Mouse (Mus musculus): ENCODE results near the gene Plcb2. TPM values are rescaled to one million over a fixed set of nuclear protein-coding genes. Genes with fewer than 3 reads are reported as not detected.

The Plcb2 gene
- polyA plus RNA-seq, 1 experiment from 2014 or later, result 0.46 TPM

GRCm38 (mm10) chr2:118747301-118747960, 19.2 kb upstream of the Plcb2 start:
- Histone ChIP-seq H3K36me3 (no peaks in the 10 kb centered on the region), H3K9me3 (no peaks in the 10 kb centered on the region), H3K4me2 (replicated peaks) (peak overlapping the region; percentile 97), H3K9ac (peak overlapping the region; percentile 90), H3K27ac (no peak overlapping the region), H3K27me3 (peaks cover 20% of the 10 kb centered on the region), H3K4me3 (peak overlapping the region; percentile 85), H3K4me1 (peaks cover 67% of the 10 kb centered on the region)
- ATAC-seq (ENCODE audit: low FRiP score, low read depth), result no peak
- 28% methylated on average over 10 of the region's 10 CpGs for WGBS

GRCm38 (mm10) chr2:118745915-118746901, 18.0 kb upstream of the Plcb2 start:
- Histone ChIP-seq H3K27ac (no peak overlapping the region; the same call in 1 of the 2 replicates), H3K4me1 (peaks cover 56% of the 10 kb centered on the region)
- under 1% methylated on average over 110 of the region's 113 CpGs for WGBS

GRCm38 (mm10) chr2:118745232-118745884, 17.1 kb upstream of the Plcb2 start, which contains the start of gene Inafm2:
Gene Inafm2 (plus strand): TSS chr2:118745758.
- under 1% methylated on average over 54 of the region's 57 CpGs for WGBS
- H3K27ac ChIP-seq, result no peak within 1 kb of the TSS; the same call in 1 of the 2 replicates
- ATAC-seq (ENCODE audit: low FRiP score, low read depth), result peak; percentile 90
- peaks cover 49% of the 10 kb centered on the region for H3K4me1 ChIP-seq
- peak within 1 kb of the TSS; percentile 90 for H3K9ac ChIP-seq
- no peaks in the 10 kb centered on the region for H3K9me3 ChIP-seq
- no peaks in the 10 kb centered on the region for H3K36me3 ChIP-seq
- H3K27me3 ChIP-seq, result peaks cover 26% of the 10 kb centered on the region
- H3K4me3 ChIP-seq, result peak within 1 kb of the TSS; percentile 85
- H3K4me2 ChIP-seq (replicated peaks), result peak within 1 kb of the TSS; percentile 97

More at GRCm38 (mm10) chr2:118745915-118746901, 18.0 kb upstream of the Plcb2 start:
- peak; percentile 49 for ATAC-seq (ENCODE audit: low FRiP score, low read depth)
- Histone ChIP-seq H3K4me2 (replicated peaks) (peak overlapping the region; percentile 97), H3K36me3 (no peaks in the 10 kb centered on the region), H3K4me3 (peak overlapping the region; percentile 85), H3K27me3 (peaks cover 26% of the 10 kb centered on the region), H3K9ac (peak overlapping the region; percentile 90), H3K9me3 (no peaks in the 10 kb centered on the region)

- no peak for ATAC-seq (ENCODE audit: low FRiP score, low read depth)
- Histone ChIP-seq H3K4me3 (peak overlapping the region; percentile 85), H3K9ac (peak overlapping the region; percentile 90; the same call in 1 of the 2 replicates), H3K4me1 (peaks cover 42% of the 10 kb centered on the region), H3K36me3 (no peaks in the 10 kb centered on the region), H3K27me3 (peaks cover 26% of the 10 kb centered on the region), H3K4me2 (replicated peaks) (peak overlapping the region; percentile 97), H3K27ac (no peak overlapping the region), H3K9me3 (no peaks in the 10 kb centered on the region)
- 7% methylated on average over 7 of the region's 7 CpGs for WGBS
These were observed 16.4 kb upstream of the Plcb2 start for GRCm38 (mm10) chr2:118744621-118745020.

GRCm38 (mm10) chr2:118743261-118743943, 15.2 kb upstream of the Plcb2 start:
- WGBS, result 23% methylated on average over 8 of the region's 8 CpGs
- ATAC-seq (ENCODE audit: low FRiP score, low read depth), result no peak
- no peak overlapping the region for H3K4me2 ChIP-seq (replicated peaks)
- H3K27me3 ChIP-seq, result peaks cover 26% of the 10 kb centered on the region
- H3K9me3 ChIP-seq, result no peaks in the 10 kb centered on the region
- H3K9ac ChIP-seq, result no peak overlapping the region
- H3K36me3 ChIP-seq, result no peaks in the 10 kb centered on the region
- peaks cover 30% of the 10 kb centered on the region for H3K4me1 ChIP-seq
- H3K27ac ChIP-seq, result no peak overlapping the region
- H3K4me3 ChIP-seq, result no peak overlapping the region

- H3K27ac ChIP-seq, result no peak overlapping the region
- no peaks in the 10 kb centered on the region for H3K9me3 ChIP-seq
- no peak for ATAC-seq (ENCODE audit: low FRiP score, low read depth)
- peaks cover 11% of the 10 kb centered on the region for H3K4me1 ChIP-seq
- H3K27me3 ChIP-seq, result peaks cover 26% of the 10 kb centered on the region
- 54% methylated on average over 9 of the region's 9 CpGs for whole genome bisulfite sequencing
- no peak overlapping the region for H3K4me2 ChIP-seq (replicated peaks)
- no peak overlapping the region for H3K4me3 ChIP-seq
- H3K9ac ChIP-seq, result no peak overlapping the region
- H3K36me3 ChIP-seq, result no peaks in the 10 kb centered on the region
These were observed 12.9 kb upstream of the Plcb2 start for GRCm38 (mm10) chr2:118741183-118741582.

- no peak overlapping the region for H3K4me3 ChIP-seq
- WGBS, result 63% methylated on average over 3 of the region's 3 CpGs
- H3K4me1 ChIP-seq, result peaks cover 11% of the 10 kb centered on the region
- H3K27me3 ChIP-seq, result peaks cover 26% of the 10 kb centered on the region
- H3K4me2 ChIP-seq (replicated peaks), result no peak overlapping the region
- H3K36me3 ChIP-seq, result no peaks in the 10 kb centered on the region
- H3K9ac ChIP-seq, result no peak overlapping the region
- no peak for ATAC-seq (ENCODE audit: low FRiP score, low read depth)
- no peak overlapping the region for H3K27ac ChIP-seq
- H3K9me3 ChIP-seq, result no peaks in the 10 kb centered on the region
These were observed 12.1 kb upstream of the Plcb2 start for GRCm38 (mm10) chr2:118740341-118740740.

- WGBS, result 31% methylated on average over 5 of the region's 5 CpGs
- Histone ChIP-seq H3K36me3 (no peaks in the 10 kb centered on the region), H3K4me2 (replicated peaks) (no peak overlapping the region), H3K4me1 (peaks cover 27% of the 10 kb centered on the region), H3K4me3 (no peak overlapping the region), H3K9me3 (no peaks in the 10 kb centered on the region), H3K27ac (no peak overlapping the region), H3K27me3 (peaks cover 56% of the 10 kb centered on the region), H3K9ac (no peak overlapping the region)
- no peak for ATAC-seq (ENCODE audit: low FRiP score, low read depth)
These were observed 5.1 kb upstream of the Plcb2 start for GRCm38 (mm10) chr2:118733341-118733740.

- 83% methylated on average over 5 of the region's 5 CpGs for WGBS
- Histone ChIP-seq H3K4me1 (peaks cover 33% of the 10 kb centered on the region), H3K36me3 (no peaks in the 10 kb centered on the region), H3K4me3 (no peak overlapping the region), H3K9ac (no peak overlapping the region), H3K4me2 (replicated peaks) (no peak overlapping the region), H3K27ac (no peak overlapping the region), H3K9me3 (no peaks in the 10 kb centered on the region), H3K27me3 (peaks cover 68% of the 10 kb centered on the region)
- ATAC-seq (ENCODE audit: low FRiP score, low read depth), result no peak
These were observed 3.7 kb upstream of the Plcb2 start for GRCm38 (mm10) chr2:118731981-118732380.

GRCm38 (mm10) chr2:118730622-118730915, 2.3 kb upstream of the Plcb2 start:
- no peak overlapping the region for H3K4me2 ChIP-seq (replicated peaks)
- WGBS, result 8% methylated on average over 3 of the region's 3 CpGs
- peaks cover 33% of the 10 kb centered on the region for H3K4me1 ChIP-seq
- peaks cover 68% of the 10 kb centered on the region for H3K27me3 ChIP-seq
- no peaks in the 10 kb centered on the region for H3K9me3 ChIP-seq
- H3K27ac ChIP-seq, result no peak overlapping the region
- H3K4me3 ChIP-seq, result no peak overlapping the region
- H3K9ac ChIP-seq, result no peak overlapping the region
- no peaks in the 10 kb centered on the region for H3K36me3 ChIP-seq
- ATAC-seq (ENCODE audit: low FRiP score, low read depth), result no peak

GRCm38 (mm10) chr2:118729816-118730621, 1.8 kb upstream of the Plcb2 start:
- Histone ChIP-seq H3K9ac (no peak overlapping the region), H3K4me1 (peaks cover 33% of the 10 kb centered on the region), H3K27me3 (peaks cover 66% of the 10 kb centered on the region), H3K27ac (no peak overlapping the region), H3K9me3 (no peaks in the 10 kb centered on the region), H3K36me3 (no peaks in the 10 kb centered on the region), H3K4me2 (replicated peaks) (no peak overlapping the region), H3K4me3 (no peak overlapping the region)
- ATAC-seq (ENCODE audit: low FRiP score, low read depth), result no peak
- WGBS, result 26% methylated on average over 8 of the region's 8 CpGs
